Mouse (Mus musculus) C2C12 (cell line): ENCODE data around the gene Rps12-ps3.

ENCODE experiments used
- CEBPB ChIP-seq: IDR thresholded peaks from one replicate; pipeline ENCODE4 v1.6.1; 2011; ENCODE audit warnings: low read depth, mild to moderate bottlenecking, control low read depth, moderate library complexity
- CTCF ChIP-seq: IDR thresholded peaks from one replicate; pipeline ENCODE4 v1.5.1; 2011; ENCODE audit not compliant: control insufficient read depth, insufficient read depth, insufficient read length

DNA sequence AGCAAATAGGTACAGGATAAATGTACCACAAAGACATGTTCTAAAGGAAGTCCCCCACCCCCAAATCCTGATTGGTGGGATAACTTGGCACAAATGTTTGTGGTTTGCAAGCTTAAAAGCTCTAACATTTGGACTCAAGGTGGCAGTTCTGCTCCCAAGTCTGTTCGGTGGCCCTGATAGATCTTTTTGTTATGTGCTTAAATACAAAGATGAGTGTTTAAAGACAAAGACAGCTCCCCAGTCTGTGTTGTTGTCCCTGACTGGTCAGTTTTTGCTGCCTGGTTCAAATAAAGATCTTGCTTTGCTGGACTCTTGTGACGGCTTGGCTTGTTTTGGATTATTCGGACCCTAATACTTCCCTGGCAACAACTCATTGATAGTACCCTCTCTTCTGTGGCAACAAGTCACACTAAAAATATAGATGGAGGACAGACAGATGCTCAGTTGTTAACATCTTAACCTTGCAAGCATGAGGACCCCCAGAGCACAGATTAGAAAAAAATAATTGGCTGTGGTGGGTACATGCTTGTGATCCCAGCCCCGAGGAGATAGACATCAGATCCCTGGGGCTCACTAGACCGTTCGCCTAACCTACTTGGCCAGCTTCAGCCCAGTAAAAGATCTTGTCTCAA lies 27.4 kb downstream of the Rps12-ps3 start:
- TF ChIP-seq CEBPB (no peak), CTCF (no peak)
